Mouse (Mus musculus) ES-Bruce4 (cell line): Measurements from ENCODE around the gene St13. TPM values are rescaled to one million over a fixed set of nuclear protein-coding genes. Genes with fewer than 3 reads are reported as not detected.

Experiments
- H3K27ac ChIP-seq: 2 replicates; pipeline ENCODE4 v1.5.1; 2012; ENCODE audit warnings: low read length, inconsistent platforms; ENCODE audit not compliant: insufficient read depth
- H3K27me3 ChIP-seq: 2 replicates; pipeline ENCODE4 v1.6.1; 2012; ENCODE audit warnings: mild to moderate bottlenecking, low read length, inconsistent platforms; ENCODE audit not compliant: control insufficient read depth, poor library complexity, insufficient read depth, severe bottlenecking
- H3K36me3 ChIP-seq: 2 replicates; pipeline ENCODE4 v1.6.1; 2012; ENCODE audit warnings: inconsistent platforms, mild to moderate bottlenecking, low read length, moderate library complexity; ENCODE audit not compliant: control insufficient read depth, poor library complexity, insufficient read depth, severe bottlenecking
- H3K4me1 ChIP-seq: one replicate; pipeline ENCODE4 v1.8.1; 2011; ENCODE audit warnings: low read length; ENCODE audit not compliant: control insufficient read depth, insufficient read depth
- H3K4me3 ChIP-seq: 2 replicates; pipeline ENCODE4 v1.5.1; 2011; ENCODE audit warnings: low read depth, mild to moderate bottlenecking, low read length
- H3K9ac ChIP-seq: 2 replicates; pipeline ENCODE4 v1.6.1; 2012; ENCODE audit warnings: low read depth, mild to moderate bottlenecking, inconsistent platforms; ENCODE audit not compliant: poor library complexity, severe bottlenecking
- H3K9me3 ChIP-seq: replicated peaks from 2 replicates; pipeline ENCODE4 v1.6.1; 2012; ENCODE audit warnings: mild to moderate bottlenecking, low read length, inconsistent platforms; ENCODE audit not compliant: control insufficient read depth, poor library complexity, insufficient read depth, severe bottlenecking
- CTCF ChIP-seq: IDR thresholded peaks from one replicate; pipeline ENCODE4 v1.8.1; 2011; ENCODE audit warnings: low read depth, low read length
- EP300 ChIP-seq: IDR thresholded peaks from 2 replicates; pipeline ENCODE4 v1.6.1; 2011; ENCODE audit warnings: low read depth, low read length; ENCODE audit not compliant: insufficient read depth
- POLR2A ChIP-seq: IDR thresholded peaks from one replicate; pipeline ENCODE4 v1.8.1; 2011; ENCODE audit warnings: low read length; ENCODE audit not compliant: insufficient read depth
- polyA plus RNA-seq: library from polyadenylated mRNA; stranded (reverse); fragments of >200 nt; gene quantifications from 2 replicates; pipeline ENCODE4 v1.2.4, GENCODE M21; 2011; ENCODE audit warnings: low read depth; ENCODE audit not compliant: missing spikeins, insufficient read depth, insufficient read length

Gene St13
- polyA plus RNA-seq, 1 experiment = 796 TPM

- TF ChIP-seq CTCF (no peak), POLR2A (no peak), EP300 (no peak)
- Histone ChIP-seq H3K4me1 (no peaks in the 10 kb centered on the region), H3K9ac (no peak overlapping the region), H3K9me3 (no peaks in the 10 kb centered on the region), H3K36me3 (peaks cover 13% of the 10 kb centered on the region; the same call in 1 of the 2 replicates), H3K27me3 (no peaks in the 10 kb centered on the region), H3K4me3 (no peak overlapping the region), H3K27ac (no peak overlapping the region)
These were observed 52.4 kb downstream of the St13 start for GRCm38 (mm10) chr15:81347466-81347865.

- Histone ChIP-seq H3K4me1 (no peaks in the 10 kb centered on the region), H3K9me3 (no peaks in the 10 kb centered on the region), H3K4me3 (no peak overlapping the region), H3K27me3 (no peaks in the 10 kb centered on the region), H3K9ac (no peak overlapping the region), H3K36me3 (peaks cover 19% of the 10 kb centered on the region), H3K27ac (no peak overlapping the region)
- TF ChIP-seq POLR2A = no peak
- no peak for TF ChIP-seq EP300
- no peak for TF ChIP-seq CTCF
These were observed 58.5 kb downstream of the St13 start for GRCm38 (mm10) chr15:81341426-81341825.

- TF ChIP-seq EP300 = no peak
- no peaks in the 10 kb centered on the region for H3K9me3 ChIP-seq
- no peak overlapping the region for H3K4me3 ChIP-seq
- H3K27me3 ChIP-seq = no peaks in the 10 kb centered on the region
- H3K36me3 ChIP-seq = peaks cover 15% of the 10 kb centered on the region
- H3K9ac ChIP-seq = no peak overlapping the region
- no peaks in the 10 kb centered on the region for H3K4me1 ChIP-seq
- H3K27ac ChIP-seq = no peak overlapping the region
These were observed 60.7 kb downstream of the St13 start for GRCm38 (mm10) chr15:81339158-81339557.

- no peak overlapping the region for H3K27ac ChIP-seq
- no peaks in the 10 kb centered on the region for H3K27me3 ChIP-seq
- H3K36me3 ChIP-seq = peaks cover 10% of the 10 kb centered on the region; the same call in 1 of the 2 replicates
- H3K9me3 ChIP-seq = no peaks in the 10 kb centered on the region
- no peak overlapping the region for H3K9ac ChIP-seq
- no peak overlapping the region for H3K4me3 ChIP-seq
- no peaks in the 10 kb centered on the region for H3K4me1 ChIP-seq
- no peak for TF ChIP-seq EP300
- TF ChIP-seq POLR2A = no peak
- no peak for TF ChIP-seq CTCF
These were observed 63.4 kb downstream of the St13 start for GRCm38 (mm10) chr15:81336466-81336865.

- Histone ChIP-seq H3K9ac (no peak overlapping the region), H3K27me3 (no peaks in the 10 kb centered on the region), H3K36me3 (peaks cover 10% of the 10 kb centered on the region; the same call in 1 of the 2 replicates), H3K4me1 (no peaks in the 10 kb centered on the region), H3K27ac (no peak overlapping the region), H3K9me3 (no peaks in the 10 kb centered on the region), H3K4me3 (no peak overlapping the region)
- TF ChIP-seq CTCF = no peak
- TF ChIP-seq EP300 = no peak
- TF ChIP-seq POLR2A = no peak
These were observed 67.4 kb downstream of the St13 start for GRCm38 (mm10) chr15:81332517-81332916.

- Histone ChIP-seq H3K4me1 (no peaks in the 10 kb centered on the region), H3K27ac (no peak overlapping the region), H3K36me3 (peaks cover 25% of the 10 kb centered on the region; the same call in 1 of the 2 replicates), H3K9me3 (no peaks in the 10 kb centered on the region), H3K9ac (no peak overlapping the region), H3K27me3 (no peaks in the 10 kb centered on the region), H3K4me3 (no peak overlapping the region)
- TF ChIP-seq EP300 (no peak), CTCF (no peak), POLR2A (no peak)
These were observed 69.0 kb downstream of the St13 start for GRCm38 (mm10) chr15:81330816-81331433.
